Mouse (Mus musculus): ENCODE data around the gene Adcy10. TPM values are rescaled to one million over a fixed set of nuclear protein-coding genes. Genes with fewer than 3 reads are reported as not detected.

Adcy10 gene
- polyA plus RNA-seq, 1 experiment, result 0.23 TPM

- TF ChIP-seq CTCF (IDR thresholded peaks at IDR 0.05; ENCODE audit: borderline replicate concordance, extremely low read depth, insufficient read depth, insufficient read length) (no peak), POLR2A (IDR thresholded peaks at IDR 0.05; ENCODE audit: borderline replicate concordance, extremely low read depth, insufficient read depth, insufficient read length, poor library complexity, severe bottlenecking) (no peak)
- no peak for DNase-seq (ENCODE audit: low read depth)
Measured at GRCm38 (mm10) chr1:165586366-165586765, 101.4 kb downstream of the Adcy10 start.

- no peak for TF ChIP-seq POLR2A (IDR thresholded peaks at IDR 0.05; ENCODE audit: borderline replicate concordance, extremely low read depth, insufficient read depth, insufficient read length, poor library complexity, severe bottlenecking)
- TF ChIP-seq CTCF (IDR thresholded peaks at IDR 0.05; ENCODE audit: borderline replicate concordance, extremely low read depth, insufficient read depth, insufficient read length), result no peak
Measured at GRCm38 (mm10) chr1:165587845-165588244, 102.9 kb downstream of the Adcy10 start.

GRCm38 (mm10) chr1:165589280-165590048 lies 104.5 kb downstream of the Adcy10 start:
- peak; percentile 48 for DNase-seq (ENCODE audit: low read depth)
- TF ChIP-seq POLR2A (IDR thresholded peaks at IDR 0.05; ENCODE audit: borderline replicate concordance, extremely low read depth, insufficient read depth, insufficient read length, poor library complexity, severe bottlenecking) (no peak), CTCF (IDR thresholded peaks at IDR 0.05; ENCODE audit: borderline replicate concordance, extremely low read depth, insufficient read depth, insufficient read length) (no peak)

More at GRCm38 (mm10) chr1:165587845-165588244, 102.9 kb downstream of the Adcy10 start:
- DNase-seq (ENCODE audit: low read depth), result no peak

GRCm38 (mm10) chr1:165590760-165591159 lies 105.8 kb downstream of the Adcy10 start:
- TF ChIP-seq POLR2A (IDR thresholded peaks at IDR 0.05; ENCODE audit: borderline replicate concordance, extremely low read depth, insufficient read depth, insufficient read length, poor library complexity, severe bottlenecking) (no peak), CTCF (IDR thresholded peaks at IDR 0.05; ENCODE audit: borderline replicate concordance, extremely low read depth, insufficient read depth, insufficient read length) (no peak)
- DNase-seq (ENCODE audit: low read depth), result no peak

GRCm38 (mm10) chr1:165592295-165593082 lies 107.5 kb downstream of the Adcy10 start:
- TF ChIP-seq POLR2A (IDR thresholded peaks at IDR 0.05; ENCODE audit: borderline replicate concordance, extremely low read depth, insufficient read depth, insufficient read length, poor library complexity, severe bottlenecking) (no peak), CTCF (IDR thresholded peaks at IDR 0.05; ENCODE audit: borderline replicate concordance, extremely low read depth, insufficient read depth, insufficient read length) (no peak)
- DNase-seq (ENCODE audit: low read depth), result no peak

- TF ChIP-seq CTCF (IDR thresholded peaks at IDR 0.05; ENCODE audit: borderline replicate concordance, extremely low read depth, insufficient read depth, insufficient read length) (no peak), POLR2A (IDR thresholded peaks at IDR 0.05; ENCODE audit: borderline replicate concordance, extremely low read depth, insufficient read depth, insufficient read length, poor library complexity, severe bottlenecking) (no peak)
- no peak for DNase-seq (ENCODE audit: low read depth)
Measured at GRCm38 (mm10) chr1:165594699-165595421, 109.9 kb downstream of the Adcy10 start.

- no peak for TF ChIP-seq POLR2A (IDR thresholded peaks at IDR 0.05; ENCODE audit: borderline replicate concordance, extremely low read depth, insufficient read depth, insufficient read length, poor library complexity, severe bottlenecking)
- no peak for TF ChIP-seq CTCF (IDR thresholded peaks at IDR 0.05; ENCODE audit: borderline replicate concordance, extremely low read depth, insufficient read depth, insufficient read length)
- DNase-seq (ENCODE audit: low read depth), result no peak
Measured at GRCm38 (mm10) chr1:165601775-165602280, 116.8 kb downstream of the Adcy10 start.

GRCm38 (mm10) chr1:165603218-165603617 lies 118.2 kb downstream of the Adcy10 start:
- no peak for DNase-seq (ENCODE audit: low read depth)
- TF ChIP-seq CTCF (IDR thresholded peaks at IDR 0.05; ENCODE audit: borderline replicate concordance, extremely low read depth, insufficient read depth, insufficient read length), result no peak
- no peak for TF ChIP-seq POLR2A (IDR thresholded peaks at IDR 0.05; ENCODE audit: borderline replicate concordance, extremely low read depth, insufficient read depth, insufficient read length, poor library complexity, severe bottlenecking)

GRCm38 (mm10) chr1:165604203-165604602 lies 119.2 kb downstream of the Adcy10 start:
- no peak for TF ChIP-seq CTCF (IDR thresholded peaks at IDR 0.05; ENCODE audit: borderline replicate concordance, extremely low read depth, insufficient read depth, insufficient read length)
- no peak for TF ChIP-seq POLR2A (IDR thresholded peaks at IDR 0.05; ENCODE audit: borderline replicate concordance, extremely low read depth, insufficient read depth, insufficient read length, poor library complexity, severe bottlenecking)
- no peak for DNase-seq (ENCODE audit: low read depth)

- no peak for TF ChIP-seq CTCF (IDR thresholded peaks at IDR 0.05; ENCODE audit: borderline replicate concordance, extremely low read depth, insufficient read depth, insufficient read length)
- TF ChIP-seq POLR2A (IDR thresholded peaks at IDR 0.05; ENCODE audit: borderline replicate concordance, extremely low read depth, insufficient read depth, insufficient read length, poor library complexity, severe bottlenecking), result no peak
- no peak for DNase-seq (ENCODE audit: low read depth)
Measured at GRCm38 (mm10) chr1:165605108-165605507, 120.1 kb downstream of the Adcy10 start.

GRCm38 (mm10) chr1:165605774-165606173 lies 120.8 kb downstream of the Adcy10 start:
- TF ChIP-seq POLR2A (IDR thresholded peaks at IDR 0.05; ENCODE audit: borderline replicate concordance, extremely low read depth, insufficient read depth, insufficient read length, poor library complexity, severe bottlenecking) (no peak), CTCF (IDR thresholded peaks at IDR 0.05; ENCODE audit: borderline replicate concordance, extremely low read depth, insufficient read depth, insufficient read length) (no peak)
- DNase-seq (ENCODE audit: low read depth), result peak; percentile 45
